Mouse (Mus musculus): ENCODE data around the gene Sucla2.

DNA sequence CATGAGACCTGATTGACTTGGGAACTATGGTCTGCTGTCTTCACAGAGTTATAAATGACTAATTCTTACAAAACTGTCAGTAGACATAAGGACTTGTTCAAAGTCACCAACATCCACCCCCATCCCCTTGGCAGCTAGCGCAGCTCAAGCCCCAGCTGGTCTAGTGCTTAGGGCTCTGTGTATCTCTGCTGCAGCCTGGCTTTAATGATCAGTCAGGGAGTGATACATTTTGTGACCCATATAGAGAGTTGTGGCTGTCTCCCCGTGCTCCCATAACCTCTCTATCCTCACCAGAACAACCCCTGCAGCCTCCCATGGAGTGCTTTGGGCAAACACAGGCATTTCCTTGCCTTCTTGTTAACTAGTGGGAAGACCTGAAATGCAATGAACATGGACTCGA, 95.8 kb downstream of the Sucla2 start:
- TF ChIP-seq POLR2A (IDR thresholded peaks at IDR 0.05; ENCODE audit: extremely low read depth, insufficient read depth, low read length): no peak
- TF ChIP-seq CTCF (IDR thresholded peaks at IDR 0.05; ENCODE audit: low read depth, low read length): no peak

All from liver, adult 2 months (tissue).